Mouse (Mus musculus) heart, postnatal 14 days (tissue): Measurements from ENCODE around the gene Lzic. TPM values are rescaled to one million over a fixed set of nuclear protein-coding genes. Genes with fewer than 3 reads are reported as not detected.

Source experiments
- DNase-seq, 2 experiments: peaks; one replicate each; pipeline ENCODE4 v3.0.0; 2021 to 2022
- intact Hi-C: fragments of 180-260 bp; cut with DNase I; formaldehyde crosslinking; loops from one replicate; pipeline ENCODE4 v1.15.1; 2025
- total RNA-seq, 2 experiments: library from RNA; stranded (reverse); gene quantifications; 2 replicates each; pipeline ENCODE4 v1.2.3; 2021

The Lzic gene
- total RNA-seq, 2 experiments from 2014 or later = 55.4 to 55.8 TPM

DNA sequence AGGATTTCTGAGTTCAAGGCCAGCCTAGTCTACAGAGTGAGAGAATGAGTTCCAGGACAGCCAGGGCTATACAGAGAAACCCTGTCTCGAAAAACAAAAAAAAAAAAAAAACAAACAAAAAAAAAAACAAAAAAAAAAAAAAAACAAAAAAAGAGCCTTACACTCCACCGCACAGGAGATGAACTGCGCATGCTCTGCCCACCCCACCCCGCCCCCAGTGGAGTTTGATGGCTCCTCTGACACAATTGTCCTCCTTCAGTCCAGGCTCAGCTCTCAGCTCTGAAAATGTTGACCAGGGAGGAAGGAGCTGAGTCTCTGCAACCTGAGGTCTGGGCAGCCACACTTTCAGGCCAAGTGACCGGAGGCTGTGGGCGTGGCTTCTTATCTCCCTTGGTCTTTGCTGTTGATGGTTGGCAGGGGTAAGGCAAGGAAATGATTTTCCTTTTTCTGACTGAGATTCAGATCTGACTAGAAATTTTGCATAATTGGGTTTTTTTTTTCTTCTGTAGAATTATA is 21.5 kb upstream of the Lzic start:
- intact Hi-C loops = no loop called here
- DNase-seq = no peak

DNA sequence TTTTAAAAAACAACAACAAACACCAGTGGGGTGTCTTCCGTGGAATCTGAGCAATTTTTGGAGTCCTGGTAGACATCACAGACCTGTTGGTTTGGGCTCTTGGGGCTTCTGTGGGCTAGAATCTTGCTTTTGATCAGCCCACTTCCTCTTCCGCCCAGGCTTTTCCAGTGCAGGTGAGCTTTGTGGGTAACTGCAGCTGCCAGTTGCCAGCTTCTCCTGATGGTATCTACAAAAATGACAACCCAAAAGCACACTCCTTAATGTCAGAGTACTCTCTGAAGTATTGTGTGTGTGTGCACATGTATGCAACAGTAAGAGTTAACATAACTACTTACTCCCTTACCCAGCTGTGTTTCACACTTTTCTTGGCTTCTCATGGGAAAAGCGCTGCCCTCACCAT is 15.5 kb upstream of the Lzic start:
- intact Hi-C loops = no loop called here

DNA sequence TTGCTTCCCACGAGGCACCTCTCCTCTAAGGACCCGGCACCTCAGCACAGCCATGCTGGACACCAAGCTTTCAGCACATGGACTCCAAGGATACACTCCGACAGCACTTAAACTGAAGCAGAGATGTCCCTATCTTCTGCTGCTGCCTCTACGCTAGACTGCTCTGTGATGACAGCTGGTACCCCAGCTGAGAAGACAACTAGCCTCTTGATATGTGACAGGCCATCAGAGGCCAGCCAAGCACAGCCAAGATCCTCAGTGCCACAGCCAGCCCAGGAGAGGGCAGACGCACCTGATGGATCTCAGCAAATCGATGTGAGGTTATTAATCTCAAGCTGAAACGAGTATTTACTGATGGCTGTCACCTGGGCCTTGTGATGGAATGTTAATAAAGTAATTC is 9.9 kb upstream of the Lzic start:
- no peak for DNase-seq
- intact Hi-C loops = no loop called here

More for the DNA sequence above, 15.5 kb upstream of the Lzic start:
- DNase-seq = no peak

DNA sequence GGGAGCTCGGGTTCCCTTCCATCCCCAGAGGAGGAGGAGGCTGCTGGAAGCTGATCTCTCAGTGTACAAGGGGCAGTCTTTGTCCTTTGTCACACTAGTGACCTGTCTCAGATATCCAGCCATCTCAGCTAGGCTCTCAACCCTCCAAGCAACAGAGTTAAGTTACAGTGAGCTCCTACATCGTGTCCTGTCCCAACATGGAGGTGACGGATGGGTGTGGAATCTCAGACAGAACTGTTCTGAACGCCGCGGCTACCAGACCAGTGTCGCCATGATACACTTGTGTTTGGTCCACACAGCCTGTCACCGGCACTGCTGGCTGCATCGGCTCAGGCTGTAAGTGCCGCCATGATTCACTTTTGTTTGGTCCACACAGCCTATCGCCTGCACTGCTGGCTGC is 8.0 kb upstream of the Lzic start, which contains the start of gene Tmem274:
Gene Tmem274 (plus strand): TSS at position 301 of the 400 bp plus-strand sequence.
- intact Hi-C loops = no loop called here
- no peak for DNase-seq

DNA sequence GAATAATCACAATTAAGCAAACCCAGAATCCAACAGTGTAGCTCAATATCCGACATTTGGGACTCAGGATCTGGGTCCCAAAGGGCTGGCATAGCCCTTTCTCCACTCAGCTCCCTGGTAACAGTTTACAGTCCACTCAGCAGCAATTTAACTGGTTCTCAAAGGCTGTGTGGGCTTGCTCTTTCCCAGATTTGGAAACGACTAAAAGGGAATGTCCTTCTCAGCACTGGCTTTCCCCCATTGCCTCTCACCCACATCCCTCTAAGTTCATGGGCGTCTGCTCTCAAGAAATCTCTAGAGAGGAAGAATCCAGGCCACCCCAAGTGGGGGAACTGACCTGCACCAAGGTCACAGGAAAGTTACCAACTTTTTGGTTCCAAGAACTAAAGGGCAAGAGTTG is 463 bp upstream of the Lzic start:
- DNase-seq = no peak
- intact Hi-C loops = loop anchor here (2.0 to 5.0 kb wide), 2 partner anchors 37 to 58 kb away; no protein-coding TSS in a partner anchor

DNA sequence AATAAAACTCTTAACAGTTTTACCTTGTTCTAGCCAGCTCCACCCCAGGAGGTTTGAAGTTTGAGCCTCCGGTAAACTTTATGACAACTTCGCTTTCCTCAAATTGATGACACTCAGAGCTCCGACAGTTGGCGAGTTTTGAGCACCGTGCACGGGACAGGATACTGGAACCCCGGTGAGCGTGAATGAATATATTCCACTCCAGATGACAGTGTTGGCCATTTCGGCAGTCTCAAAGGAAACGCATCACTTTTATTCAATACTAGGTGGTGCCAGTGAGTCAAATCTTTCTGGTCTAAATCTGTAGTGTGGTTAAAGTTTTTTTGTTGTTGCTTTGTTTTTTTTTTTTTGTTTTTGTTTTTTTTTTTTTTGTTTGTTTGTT is 787 bp downstream of the Lzic start:
- peak in 1 of 2 experiments; percentile 28 for DNase-seq
- intact Hi-C loops = loop anchor here (2.0 to 5.0 kb wide), 2 partner anchors 57 to 121 kb away; no protein-coding TSS in a partner anchor

DNA sequence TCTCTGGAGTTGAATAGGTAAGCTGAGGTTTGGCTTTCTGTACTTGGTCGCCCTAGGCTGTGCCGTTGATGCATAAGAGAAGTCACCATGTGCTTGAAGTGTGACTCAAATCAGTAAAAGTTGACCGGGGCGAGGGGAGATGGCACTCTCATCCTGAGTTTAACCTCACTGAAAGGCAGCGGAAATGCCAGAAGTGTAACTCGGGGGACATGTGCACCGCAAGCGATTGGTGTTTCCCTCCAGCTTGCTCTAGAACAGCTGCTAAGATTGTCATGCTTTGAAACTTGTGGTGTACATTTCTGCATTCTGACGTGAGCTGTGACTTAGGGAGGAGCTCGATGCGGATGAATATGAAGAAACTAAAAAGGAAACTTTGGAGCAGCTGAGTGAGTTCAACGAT is 2.7 kb downstream of the Lzic start:
- no peak for DNase-seq
- intact Hi-C loops = loop anchor here (5.0 kb wide), 1 partner anchor 120 kb away; no protein-coding TSS in a partner anchor

DNA sequence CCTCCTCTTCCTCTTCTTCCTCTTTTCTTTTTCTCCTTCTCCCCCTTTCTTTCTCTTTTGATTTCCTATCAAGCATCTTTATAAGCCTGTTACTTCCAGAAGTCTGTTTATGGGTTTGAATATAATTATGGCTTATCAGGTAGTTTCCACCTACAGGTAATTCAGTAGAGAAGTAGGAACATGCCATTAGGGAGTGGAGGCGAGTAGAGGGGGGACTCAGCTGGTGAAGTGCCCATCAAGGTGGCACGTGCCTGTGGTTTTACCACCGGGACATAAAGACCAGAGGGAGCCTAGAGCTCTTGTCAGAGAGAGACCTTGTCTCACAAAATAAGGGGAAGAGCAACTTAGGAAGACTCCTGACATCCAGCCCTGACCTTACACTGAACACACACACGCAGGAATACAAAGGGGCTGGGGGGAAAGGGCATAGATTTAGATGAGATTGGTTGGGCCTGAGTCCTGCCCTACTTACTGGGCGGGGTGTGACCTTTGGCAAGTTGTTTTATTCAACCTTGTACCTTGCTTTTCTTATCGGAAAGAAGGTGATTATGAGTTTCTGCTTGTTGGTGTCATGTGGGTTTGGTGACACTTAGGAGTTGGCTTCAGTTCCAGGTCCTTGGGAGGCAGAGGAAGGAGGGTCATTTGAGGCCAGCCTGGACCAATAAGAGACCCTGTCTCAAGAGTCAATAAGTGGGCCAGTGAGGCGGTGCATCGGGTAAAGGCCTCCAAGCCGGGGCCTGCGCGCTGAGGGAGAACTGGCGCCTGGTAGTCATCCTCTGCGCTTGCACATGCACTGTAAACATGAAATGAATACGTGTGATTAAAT is 4.6 kb downstream of the Lzic start:
- intact Hi-C loops = loop anchor here (5.0 kb wide), 1 partner anchor 118 kb away; no protein-coding TSS in a partner anchor
- DNase-seq = peak; percentile 48 to 58

DNA sequence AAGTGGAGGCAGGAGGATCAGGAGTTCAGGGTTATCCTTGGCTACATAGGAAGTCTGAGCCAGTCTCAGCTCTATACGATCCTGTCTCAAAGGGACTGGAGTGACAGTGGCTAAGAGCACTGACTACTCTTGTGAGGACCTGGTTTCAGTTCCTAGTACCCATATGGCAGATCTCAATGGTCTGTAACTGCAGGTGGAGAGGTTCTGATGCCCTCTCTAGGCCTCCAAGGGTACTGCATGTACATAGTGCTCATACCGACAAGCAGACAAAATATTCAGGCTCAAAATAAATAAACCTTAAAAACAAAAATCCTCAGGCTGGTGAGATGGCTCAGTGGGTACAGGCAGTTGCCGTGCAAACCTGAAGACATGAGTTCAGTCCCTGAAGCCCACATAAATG is 6.1 kb downstream of the Lzic start:
- intact Hi-C loops = no loop called here
- no peak for DNase-seq

DNA sequence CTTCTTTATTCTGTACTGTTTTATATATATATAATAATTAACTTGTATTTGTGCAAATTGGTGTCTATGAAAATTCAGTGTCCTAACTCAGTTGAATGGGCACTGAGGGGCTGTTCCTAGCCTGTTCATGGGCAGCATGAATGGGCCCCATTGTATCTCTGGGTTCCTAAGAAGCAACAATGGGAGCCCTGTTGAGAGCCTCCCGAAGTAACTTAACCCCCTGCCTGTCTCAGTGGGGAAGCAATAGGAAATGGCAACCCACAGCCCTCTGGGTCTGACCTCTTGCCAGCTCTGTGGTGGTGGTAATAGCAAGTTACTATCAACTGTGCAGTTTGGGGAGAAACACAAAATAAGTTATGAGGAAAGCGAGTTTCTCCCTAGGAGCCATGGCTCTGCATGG is 11.6 kb downstream of the Lzic start:
- intact Hi-C loops = no loop called here
- no peak for DNase-seq

DNA sequence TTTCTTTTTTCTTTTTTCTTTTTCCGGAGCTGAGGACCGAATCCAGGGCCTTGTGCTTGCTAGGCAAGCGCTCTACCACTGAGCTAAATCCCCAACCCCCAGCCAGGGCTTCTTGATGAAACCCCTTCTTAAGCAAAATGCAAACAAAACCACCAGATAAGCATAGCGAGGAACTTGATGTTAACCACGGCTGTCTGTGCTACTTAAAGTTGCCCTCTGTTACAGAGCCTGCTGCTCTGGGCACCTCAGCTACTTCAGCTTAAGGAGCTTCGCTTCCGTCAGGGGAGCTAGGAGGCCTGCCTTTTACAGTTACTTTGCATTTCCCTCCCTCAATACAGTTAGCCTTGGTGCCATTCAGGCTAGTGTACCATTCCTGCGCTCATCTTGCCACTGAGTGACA is 13.9 kb downstream of the Lzic start:
- no peak for DNase-seq
- intact Hi-C loops = no loop called here

DNA sequence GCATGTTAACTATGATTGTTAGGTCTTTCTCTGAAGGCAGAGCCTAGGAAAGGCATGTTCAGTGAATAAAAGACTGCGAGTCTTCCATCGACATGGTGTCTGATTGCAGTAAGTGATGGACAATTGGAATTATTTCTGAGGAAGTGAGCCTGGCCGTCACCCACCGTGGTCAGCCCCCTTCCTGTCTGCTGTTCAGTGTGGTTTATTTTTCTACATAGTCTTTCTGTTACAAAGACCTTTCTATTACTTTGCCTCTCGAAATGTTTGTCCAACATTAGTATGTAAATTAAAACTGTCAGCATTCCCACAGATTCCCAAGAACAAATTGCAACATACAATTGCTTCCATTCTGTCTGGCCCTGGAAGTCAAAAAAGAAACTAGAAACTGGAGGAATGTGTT is 14.8 kb downstream of the Lzic start:
- intact Hi-C loops = no loop called here
- no peak for DNase-seq

DNA sequence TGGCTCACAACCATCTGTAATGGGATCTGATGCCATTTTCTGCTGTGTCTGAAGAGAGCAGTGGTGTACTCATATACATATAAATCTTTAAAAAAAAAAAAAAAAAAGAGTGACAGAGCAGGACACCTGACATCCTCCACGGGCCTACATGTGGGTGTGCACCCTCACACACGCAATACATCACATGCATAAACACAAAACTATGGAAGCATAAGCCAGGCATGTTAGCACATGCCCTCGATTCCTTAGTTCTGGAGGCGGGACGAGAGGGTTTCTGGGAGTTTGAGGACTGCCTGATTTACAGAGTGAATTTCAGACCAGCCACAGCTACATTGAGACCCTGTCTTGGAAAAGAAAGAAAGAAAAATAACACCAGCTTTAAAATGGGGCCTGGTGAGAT is 19.3 kb downstream of the Lzic start:
- DNase-seq = no peak
- intact Hi-C loops = no loop called here

DNA sequence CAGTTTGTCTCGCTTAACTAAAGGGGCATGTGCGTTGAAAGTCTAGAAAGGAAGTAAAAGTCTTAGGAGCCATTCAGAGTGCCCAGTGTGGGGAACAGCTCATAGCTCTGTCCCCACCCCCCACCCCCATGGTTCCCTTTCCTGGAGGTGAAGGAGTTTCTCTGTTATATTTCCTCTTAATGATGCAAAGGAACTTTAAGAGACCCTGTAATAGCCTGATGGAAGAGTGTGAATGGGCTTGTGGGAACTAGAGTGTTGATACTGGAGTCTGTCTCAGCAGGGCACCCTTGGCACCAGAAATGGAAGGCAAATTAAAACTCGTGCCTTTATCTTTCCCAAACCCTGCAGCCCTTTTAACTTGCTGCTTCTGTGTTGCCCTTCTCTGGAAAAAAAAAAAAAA is 19.8 kb downstream of the Lzic start:
- DNase-seq = no peak
- intact Hi-C loops = loop anchor here (5.0 kb wide), 1 partner anchor 37 kb away; no protein-coding TSS in a partner anchor

DNA sequence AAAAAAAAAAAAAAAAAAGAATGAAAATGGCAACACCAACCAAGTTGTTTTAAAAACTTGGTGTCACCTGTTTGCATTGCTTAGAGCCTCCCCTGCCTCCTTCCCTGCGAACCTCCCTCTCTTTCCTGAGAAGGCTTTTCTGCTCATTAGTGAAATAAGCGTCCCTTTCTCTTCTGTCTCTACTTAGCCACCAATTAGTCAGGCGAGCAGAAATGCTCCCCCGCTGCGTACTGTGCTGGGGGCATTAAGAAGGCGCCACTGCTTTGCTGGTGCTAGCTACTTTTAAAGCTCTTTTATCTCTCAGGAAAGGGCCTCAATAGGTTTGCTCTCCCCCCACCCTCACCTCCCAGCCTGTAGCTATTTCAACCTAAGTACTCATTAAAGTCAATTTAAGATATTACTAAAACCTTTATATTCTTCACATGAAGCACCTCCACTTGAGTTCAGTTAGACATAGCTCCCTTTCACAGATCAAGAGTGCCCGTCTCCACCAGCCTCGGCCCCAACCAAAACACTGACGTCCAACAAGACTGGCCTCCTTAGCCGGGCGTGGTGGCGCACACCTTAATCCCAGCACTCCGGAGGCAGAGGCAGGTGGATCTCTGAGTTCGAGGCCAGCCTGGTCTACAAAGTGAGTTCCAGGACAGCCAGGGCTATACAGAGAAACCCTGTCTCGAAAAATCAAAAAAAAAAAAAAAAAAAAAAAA is 20.4 kb downstream of the Lzic start:
- no peak for DNase-seq
- intact Hi-C loops = loop anchor here (5.0 kb wide), 1 partner anchor 37 kb away; no protein-coding TSS in a partner anchor

DNA sequence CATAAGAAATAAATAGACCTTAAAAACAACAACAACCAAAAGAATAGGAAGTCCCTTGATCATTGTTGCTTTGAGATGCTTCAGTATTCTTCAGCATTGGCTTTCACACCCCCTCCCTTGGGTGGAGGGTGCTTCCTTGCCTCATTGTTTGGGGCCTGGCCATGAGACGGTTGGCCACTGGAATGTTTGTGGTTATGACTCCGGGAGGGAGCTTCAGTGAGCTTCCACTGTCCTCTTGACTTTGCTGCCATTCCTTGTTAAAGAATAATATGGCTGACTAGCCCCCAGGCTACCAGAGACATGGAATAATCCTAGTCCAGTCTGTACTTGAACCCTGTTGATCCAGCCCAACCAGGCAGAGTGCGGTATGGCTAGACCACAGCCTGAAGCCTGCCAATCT is 21.9 kb downstream of the Lzic start:
- intact Hi-C loops = loop anchor here (5.0 kb wide), 1 partner anchor 35 kb away; no protein-coding TSS in a partner anchor
- no peak for DNase-seq

DNA sequence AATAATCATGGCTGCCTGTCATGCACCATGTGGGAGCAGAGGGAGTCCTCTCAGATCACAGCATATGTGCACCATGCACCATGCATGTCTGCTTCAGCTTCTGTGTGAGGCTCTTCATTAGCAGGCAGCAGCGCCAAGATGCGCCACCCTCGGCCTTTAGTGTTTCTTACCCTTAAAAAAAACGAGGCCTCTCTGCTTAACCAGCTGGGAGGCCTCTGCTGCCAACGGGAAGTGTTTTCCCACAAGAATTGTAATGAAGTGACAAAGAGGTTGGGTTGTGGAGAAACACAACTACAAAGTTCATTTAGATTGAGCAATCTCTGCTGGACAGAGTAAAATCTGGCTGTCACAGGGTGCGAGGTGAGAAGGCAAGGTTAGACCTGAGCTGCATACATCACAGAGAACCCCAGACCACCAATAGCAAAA is 26.2 kb downstream of the Lzic start:
- no peak for DNase-seq
- intact Hi-C loops = no loop called here

DNA sequence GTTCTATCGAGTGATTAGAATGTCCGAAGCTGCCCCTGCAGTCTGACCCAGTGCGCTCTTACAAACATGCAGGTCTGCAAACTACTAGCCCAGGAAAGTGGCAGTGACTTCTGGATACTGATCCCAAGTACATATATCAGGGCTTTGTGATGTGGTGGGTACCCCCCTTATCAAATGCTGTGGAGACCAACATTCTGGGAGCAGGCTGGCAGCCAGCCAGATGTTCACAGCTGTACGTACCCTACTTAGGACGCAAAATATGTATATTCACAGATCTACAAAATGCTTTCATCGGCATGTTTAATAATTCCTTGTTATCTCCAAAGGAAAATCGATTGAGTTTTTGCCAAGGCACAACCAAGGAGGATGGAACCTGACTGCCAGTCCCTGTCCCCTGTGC is 27.0 kb downstream of the Lzic start:
- DNase-seq = no peak
- intact Hi-C loops = no loop called here

DNA sequence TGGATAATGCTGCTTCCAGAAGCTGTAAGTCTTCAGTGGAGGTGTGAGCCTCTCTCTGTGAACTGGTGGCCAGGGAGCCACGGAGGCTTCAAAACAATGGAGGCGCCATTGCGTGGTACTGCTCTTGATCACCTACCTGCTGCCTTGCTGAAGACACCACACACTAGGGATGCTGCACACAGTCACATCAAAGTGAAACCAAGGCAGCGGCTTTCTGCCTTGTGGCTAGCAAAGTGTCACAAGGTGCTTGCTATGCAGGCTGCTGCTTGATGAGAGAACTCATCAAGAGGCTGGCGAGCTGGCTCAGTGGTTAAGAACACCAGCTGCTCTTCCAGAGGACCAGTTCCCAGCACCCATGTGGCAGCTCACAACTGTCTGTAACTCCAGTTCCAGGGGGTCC is 30.7 kb downstream of the Lzic start:
- DNase-seq = no peak
- intact Hi-C loops = no loop called here

DNA sequence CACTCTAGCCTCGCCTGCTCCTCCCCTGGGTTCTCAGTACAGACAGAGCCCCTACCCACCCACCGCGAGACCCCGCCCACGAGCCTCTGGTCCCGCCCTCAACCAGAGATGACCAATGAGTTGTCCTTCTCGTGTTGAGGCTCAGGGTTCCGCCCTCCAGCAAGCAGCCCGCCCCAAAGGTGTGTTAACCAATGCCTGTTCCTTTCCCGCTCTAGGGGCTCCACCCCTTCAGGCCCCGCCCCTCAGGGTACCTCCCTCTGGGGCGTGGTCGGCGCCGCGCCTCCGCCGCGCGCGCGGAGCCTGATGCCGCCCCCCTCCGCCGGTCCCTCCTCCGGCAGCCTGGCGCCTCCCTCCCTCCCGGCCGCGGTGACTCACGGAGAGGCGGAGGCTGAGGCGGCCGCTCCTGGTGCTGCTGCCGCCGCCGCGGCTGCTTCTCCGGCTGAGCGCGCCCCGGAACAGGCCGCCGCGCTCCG is 32.9 kb downstream of the Lzic start, which contains the start of gene Ctnnbip1:
Gene Ctnnbip1 (plus strand): TSS at position 369 of the 473 bp plus-strand sequence.
- peak; percentile 97 to 99 for DNase-seq
- intact Hi-C loops = no loop called here
